23 mouse cellular contexts compared by ENCODE assay signal in genomic region chr6:40634640-40635071, GRCm38 (mm10). TPM values are rescaled to one million over a fixed set of nuclear protein-coding genes. Genes with fewer than 3 reads are reported as not detected.
DNase-seq lines count a peak whose midpoint lies in the region; ATAC-seq and TF ChIP-seq lines count a peak whose summit lies in the region.
"Had no signal": no experiment of that assay in that cellular context is flagged by ENCODE, and none has a peak within 500 bp of the region (broad histone marks: within the 10 kb centered on the region; RNA-seq: fewer than 3 reads in every experiment).

No protein-coding gene starts in this region.

- H3K4me2 ChIP-seq in hindbrain, embryonic 11.5 days (replicated peaks; ENCODE audit: low read depth, low read length): no peak overlapping the region
- H3K4me2 ChIP-seq: heart, embryonic 12.5 days; midbrain, embryonic 12.5 days; stomach, embryonic 15.5 days had no signal

- no peak for TF ChIP-seq CTCF in brain, embryonic 14.5 days (IDR thresholded peaks at IDR 0.05; ENCODE audit: borderline replicate concordance, extremely low read depth, insufficient read depth, insufficient read length)

- TF ChIP-seq POLR2A in brain, embryonic 14.5 days (IDR thresholded peaks at IDR 0.05; ENCODE audit: borderline replicate concordance, extremely low read depth, insufficient read depth, insufficient read length, poor library complexity, severe bottlenecking): no peak

- no peaks in the 10 kb centered on the region for H3K9me3 ChIP-seq in hindbrain, embryonic 11.5 days (ENCODE audit: control insufficient read depth, low read length)
- H3K9me3 ChIP-seq: heart, embryonic 12.5 days; midbrain, embryonic 12.5 days; stomach, embryonic 15.5 days had no signal

- ATAC-seq in hindbrain, embryonic 11.5 days (ENCODE audit: low FRiP score): no peak
- ATAC-seq: activated CD4-positive, CD25-positive, alpha-beta regulatory T cell, adult 4 months had no signal

- H3K36me3 ChIP-seq in hindbrain, embryonic 11.5 days (ENCODE audit: control insufficient read depth, insufficient read depth, low read length): no peaks in the 10 kb centered on the region
- H3K36me3 ChIP-seq: heart, embryonic 12.5 days; midbrain, embryonic 12.5 days; stomach, embryonic 15.5 days had no signal

- no peak overlapping the region for H3K27ac ChIP-seq in hindbrain, embryonic 11.5 days (ENCODE audit: low read depth, low read length)
- H3K27ac ChIP-seq: liver, embryonic 14.5 days; midbrain, embryonic 12.5 days; stomach, embryonic 15.5 days had no signal

- H3K9ac ChIP-seq in hindbrain, embryonic 11.5 days (ENCODE audit: low read depth, low read length): no peak overlapping the region
- H3K9ac ChIP-seq: heart, embryonic 12.5 days; liver, embryonic 14.5 days; midbrain, embryonic 12.5 days; stomach, embryonic 15.5 days had no signal

- H3K4me3 ChIP-seq in hindbrain, embryonic 11.5 days (ENCODE audit: low read depth, low read length): no peak overlapping the region
- H3K4me3 ChIP-seq: heart, embryonic 12.5 days; midbrain, embryonic 12.5 days; myocyte; stomach, embryonic 15.5 days had no signal

- no peaks in the 10 kb centered on the region for H3K4me1 ChIP-seq in hindbrain, embryonic 11.5 days (replicated peaks; ENCODE audit: control insufficient read depth, insufficient read depth, low read length)
- H3K4me1 ChIP-seq: heart, embryonic 12.5 days; midbrain, embryonic 12.5 days; stomach, embryonic 15.5 days had no signal

- DNase-seq in embryo, embryonic 11 days: peak; percentile 5
- DNase-seq in embryo, embryonic 9.5 days (ENCODE audit: extremely low spot score): no peak
- peak; percentile 42 for DNase-seq in brain, embryonic 14.5 days (ENCODE audit: low read depth)
- peak; percentile 87 for DNase-seq in kidney, adult 9 months
- DNase-seq in kidney, postnatal 4 days: peak; percentile 6 to 30
- DNase-seq in layer of hippocampus, postnatal 14 days (ENCODE audit: low spot score in 2 of 2): no peak
- no peak for DNase-seq in hindbrain, embryonic 11.5 days (ENCODE audit: low spot score)
- DNase-seq in cerebellum, adult 11-12 months: no peak
- DNase-seq: adrenal gland, postnatal 36 days; gastrocnemius, postnatal 25 days; spleen, adult 18-20 months had no signal

- no peaks in the 10 kb centered on the region for H3K27me3 ChIP-seq in hindbrain, embryonic 11.5 days (ENCODE audit: control insufficient read depth, insufficient read depth, low read length)
- H3K27me3 ChIP-seq: CH12.LX; heart, embryonic 12.5 days; midbrain, embryonic 12.5 days; stomach, embryonic 15.5 days had no signal

- 57% methylated on average over 1 of the region's 1 CpGs for WGBS in hindbrain, embryonic 11.5 days

RNA-seq across cellular contexts. Expression of gene Mgam, which starts 6.0 kb away (rescaled TPM):
- polyA plus RNA-seq in brain, embryonic 14.5 days (2012; rRNA removed): 0.03 and 0.10 TPM in 2 replicates
- total RNA-seq in layer of hippocampus, postnatal 14 days (2021): under 1 TPM; 0.26 to 0.32 TPM
- polyA plus RNA-seq in hindbrain, embryonic 11.5 days (2014; fragmentation: Nextera tagmentation; extraction: Ambion mirVana): not detected in 2 replicates
- total RNA-seq: CH12.LX; layer of hippocampus, postnatal 25 days; left cerebral cortex, postnatal 36 days had no signal
- polyA plus RNA-seq: activated CD4-positive, CD25-positive, alpha-beta regulatory T cell, adult 4 months; midbrain, embryonic 12.5 days had no signal

RNA-seq across cellular contexts. Expression of gene Tas2r138, which starts 21.5 kb away (rescaled TPM):
- not detected in 2 replicates for polyA plus RNA-seq in brain, embryonic 14.5 days (2012; rRNA removed)
- total RNA-seq in layer of hippocampus, postnatal 14 days (2021): not detected
- not detected in 2 replicates for polyA plus RNA-seq in hindbrain, embryonic 11.5 days (2014; fragmentation: Nextera tagmentation; extraction: Ambion mirVana)
- total RNA-seq: adrenal gland, postnatal 36 days; CH12.LX; common myeloid progenitor, adult 5-6 weeks; gastrocnemius, postnatal 25 days; hematopoietic stem cell, adult 5-6 weeks; layer of hippocampus, postnatal 25 days; left cerebral cortex, postnatal 36 days had no signal
- polyA plus RNA-seq: activated CD4-positive, CD25-positive, alpha-beta regulatory T cell, adult 4 months; frontal cortex, adult 2 months; heart, embryonic 12.5 days; liver, embryonic 14.5 days; midbrain, embryonic 12.5 days; myocyte; stomach, embryonic 15.5 days had no signal

RNA-seq across cellular contexts. Expression of gene Clec5a, which starts 49.0 kb away (rescaled TPM):
- polyA plus RNA-seq in brain, embryonic 14.5 days (2012; rRNA removed): 0.21 and 0.55 TPM in 2 replicates
- under 1 TPM; 0.37 to 0.45 TPM for total RNA-seq in layer of hippocampus, postnatal 14 days (2021)
- 0.25 and 1.2 TPM in 2 replicates for polyA plus RNA-seq in hindbrain, embryonic 11.5 days (2014; fragmentation: Nextera tagmentation; extraction: Ambion mirVana)
- polyA plus RNA-seq: activated CD4-positive, CD25-positive, alpha-beta regulatory T cell, adult 4 months had no signal

Comparison
In these comparisons a context has a peak if more than half of its experiments do, and no peak if none do; other contexts are left out.
1. DNase-seq: peak in embryo, embryonic 11 days (single experiment), brain, embryonic 14.5 days (single experiment), kidney, adult 9 months (single experiment) and kidney, postnatal 4 days (2 of 2); none in embryo, embryonic 9.5 days (single experiment), layer of hippocampus, postnatal 14 days (0 of 2), hindbrain, embryonic 11.5 days (single experiment) and cerebellum, adult 11-12 months (single experiment).